Mouse (Mus musculus) heart, embryonic 16.5 days (tissue): ENCODE data around the gene Nkx3-2. TPM values are rescaled to one million over a fixed set of nuclear protein-coding genes. Genes with fewer than 3 reads are reported as not detected.

ENCODE experiments used
- ATAC-seq: fragments of 200-750 bp; cut with Nextera tagmentation; replicated peaks from 2 replicates; pipeline ENCODE4 v1.8.0; 2017; ENCODE audit warnings: moderate number of reproducible peaks; ENCODE audit not compliant: insufficient read depth, low FRiP score; ENCODE audit errors: extremely low read depth
- H3K27ac ChIP-seq: fragments of 300-500 bp; sonication (generic); 2 replicates; pipeline ENCODE4 v1.5.1; 2014; ENCODE audit warnings: mild to moderate bottlenecking, low read length, control low read depth, moderate library complexity
- H3K27me3 ChIP-seq: fragments of 300-500 bp; sonication (generic); 2 replicates; pipeline ENCODE4 v1.6.1; 2014; ENCODE audit warnings: low read length, mixed read lengths; ENCODE audit not compliant: control insufficient read depth, insufficient read depth
- H3K36me3 ChIP-seq: fragments of 300-500 bp; sonication (generic); 2 replicates; pipeline ENCODE4 v1.6.1; 2014; ENCODE audit not compliant: control insufficient read depth, insufficient read depth
- H3K4me1 ChIP-seq: fragments of 300-500 bp; sonication (generic); 2 replicates; pipeline ENCODE4 v1.6.1; 2014; ENCODE audit warnings: low read length, mixed read lengths; ENCODE audit not compliant: control insufficient read depth, insufficient read depth
- H3K4me2 ChIP-seq: fragments of 300-500 bp; sonication (generic); 2 replicates; pipeline ENCODE4 v1.6.1; 2014; ENCODE audit warnings: low read depth, mild to moderate bottlenecking, control low read depth, low read length
- H3K4me3 ChIP-seq: fragments of 300-500 bp; sonication (generic); 2 replicates; pipeline ENCODE4 v1.5.1; 2014; ENCODE audit warnings: mild to moderate bottlenecking, control low read depth, low read length
- H3K9ac ChIP-seq: fragments of 300-500 bp; sonication (generic); 2 replicates; pipeline ENCODE4 v1.6.1; 2014; ENCODE audit warnings: low read length, control low read depth
- H3K9me3 ChIP-seq: fragments of 300-500 bp; sonication (generic); replicated peaks from 2 replicates; pipeline ENCODE4 v1.6.1; 2016; ENCODE audit warnings: low read length; ENCODE audit not compliant: control insufficient read depth
- WGBS: fragments of 180-500 bp; shearing (Covaris S2); extraction: QIAGEN DNeasy Blood & Tissue Kit; methylation state at CpG from one replicate; pipeline ENCODE4 v1.1.7; 2014; 5-methylcytosine and 5-hydroxymethylcytosine counted together
- polyA plus RNA-seq: library from polyadenylated mRNA; unstranded; fragments of >200 nt; fragmentation: Nextera tagmentation; extraction: Ambion mirVana; gene quantifications from 2 replicates; pipeline ENCODE4 v1.2.1, GENCODE M21; 2015

Nkx3-2 gene
- polyA plus RNA-seq, 1 experiment from 2014 or later = not detected

DNA sequence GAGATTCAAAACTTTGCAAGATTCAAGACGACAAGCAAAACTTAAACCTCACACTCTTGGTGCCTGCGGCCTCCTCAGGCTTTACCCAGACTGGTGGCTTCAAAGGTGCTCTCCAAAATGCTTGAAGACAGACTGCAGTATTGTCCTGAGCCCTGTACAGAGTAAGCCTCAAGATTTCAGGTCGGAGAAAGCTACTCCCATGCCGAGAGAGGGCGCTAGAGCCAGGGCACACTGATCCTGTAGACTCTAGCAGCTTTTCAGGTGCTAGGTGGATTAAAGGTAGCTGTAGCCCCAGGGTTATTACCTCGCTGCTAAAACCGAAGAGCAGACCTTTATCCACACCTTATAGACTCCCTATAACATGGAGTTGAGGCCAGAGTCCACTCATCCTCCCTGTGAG lies 20.1 kb downstream of the Nkx3-2 start:
- ATAC-seq = no peak
- Histone ChIP-seq H3K27me3 (peaks cover 47% of the 10 kb centered on the region), H3K9ac (no peak overlapping the region), H3K9me3 (no peaks in the 10 kb centered on the region), H3K27ac (no peak overlapping the region), H3K4me3 (no peak overlapping the region), H3K4me2 (no peak overlapping the region), H3K36me3 (no peaks in the 10 kb centered on the region), H3K4me1 (no peaks in the 10 kb centered on the region)
- 16% methylated on average over 7 of the region's 7 CpGs for WGBS

DNA sequence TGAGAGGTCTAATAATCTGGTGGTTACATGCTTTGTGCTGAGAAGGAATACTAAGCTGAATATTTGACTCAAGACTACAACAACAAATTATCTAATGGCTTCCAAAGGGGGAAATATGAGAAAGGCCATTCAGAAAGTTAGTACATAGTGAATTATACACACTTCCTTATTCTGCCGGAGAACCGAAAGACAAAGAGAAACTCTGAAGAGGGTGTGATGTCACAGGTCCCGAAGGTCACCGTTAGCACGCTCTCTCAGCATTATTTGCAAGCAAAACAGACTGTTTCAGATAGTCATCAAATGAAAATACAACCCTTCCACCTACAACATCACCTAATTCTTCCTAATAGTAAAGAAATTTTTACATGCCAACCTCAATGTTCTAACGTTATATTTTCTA lies 25.5 kb downstream of the Nkx3-2 start:
- H3K27ac ChIP-seq = no peak overlapping the region
- H3K36me3 ChIP-seq = no peaks in the 10 kb centered on the region
- 58% methylated on average over 6 of the region's 6 CpGs for WGBS
- H3K27me3 ChIP-seq = peaks cover 5% of the 10 kb centered on the region
- no peaks in the 10 kb centered on the region for H3K4me1 ChIP-seq
- H3K9ac ChIP-seq = no peak overlapping the region
- H3K4me2 ChIP-seq = no peak overlapping the region
- no peak for ATAC-seq
- no peak overlapping the region for H3K4me3 ChIP-seq
- no peaks in the 10 kb centered on the region for H3K9me3 ChIP-seq

DNA sequence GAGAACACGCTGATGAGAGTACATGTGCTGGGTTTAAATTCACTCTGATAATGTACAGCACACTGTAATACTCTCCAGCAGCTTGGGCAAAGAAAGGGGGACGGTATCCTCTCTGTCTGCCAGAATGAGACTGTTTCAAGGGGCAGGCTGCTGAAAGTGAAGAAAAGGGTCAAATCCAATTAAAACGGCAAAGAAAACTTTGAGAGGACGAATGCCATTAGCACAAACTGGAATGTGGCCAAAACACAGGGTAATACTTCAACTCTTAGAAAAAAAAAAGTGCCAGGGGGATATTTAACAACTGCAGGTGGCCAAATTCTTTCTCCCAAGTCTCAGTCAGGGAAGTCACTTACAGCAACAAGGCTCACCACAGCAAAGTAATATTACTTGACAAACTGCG lies 27.3 kb downstream of the Nkx3-2 start:
- ATAC-seq = no peak
- no peak overlapping the region for H3K9ac ChIP-seq
- 56% methylated on average over 5 of the region's 5 CpGs for WGBS
- no peaks in the 10 kb centered on the region for H3K36me3 ChIP-seq
- no peak overlapping the region for H3K27ac ChIP-seq
- no peaks in the 10 kb centered on the region for H3K9me3 ChIP-seq
- H3K4me3 ChIP-seq = no peak overlapping the region
- no peak overlapping the region for H3K4me2 ChIP-seq
- H3K27me3 ChIP-seq = no peaks in the 10 kb centered on the region
- H3K4me1 ChIP-seq = no peaks in the 10 kb centered on the region

DNA sequence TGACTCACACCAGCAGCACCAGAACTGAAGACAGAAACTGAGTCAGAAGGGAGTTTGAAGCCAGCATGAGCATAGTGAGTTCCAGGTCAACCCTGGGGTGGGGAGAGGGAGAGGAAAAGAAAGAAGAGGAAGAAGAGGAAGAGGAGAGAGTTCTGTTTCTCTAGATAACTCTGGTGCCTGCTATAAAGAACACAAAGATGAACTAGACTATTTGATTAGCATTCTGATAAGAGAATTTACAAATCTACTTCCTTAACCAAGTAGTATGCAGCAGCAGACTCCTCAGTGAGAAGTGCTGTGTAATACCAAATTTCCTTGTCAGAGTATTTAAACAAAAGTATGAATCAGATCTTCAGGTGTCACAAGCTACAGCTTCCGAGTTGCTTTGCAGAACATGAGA lies 37.3 kb downstream of the Nkx3-2 start:
- WGBS = 58% methylated on average over 1 of the region's 1 CpGs
- Histone ChIP-seq H3K4me3 (no peak overlapping the region), H3K4me1 (no peaks in the 10 kb centered on the region), H3K36me3 (no peaks in the 10 kb centered on the region), H3K27me3 (no peaks in the 10 kb centered on the region), H3K27ac (no peak overlapping the region), H3K9ac (no peak overlapping the region), H3K4me2 (no peak overlapping the region), H3K9me3 (no peaks in the 10 kb centered on the region)
- no peak for ATAC-seq

DNA sequence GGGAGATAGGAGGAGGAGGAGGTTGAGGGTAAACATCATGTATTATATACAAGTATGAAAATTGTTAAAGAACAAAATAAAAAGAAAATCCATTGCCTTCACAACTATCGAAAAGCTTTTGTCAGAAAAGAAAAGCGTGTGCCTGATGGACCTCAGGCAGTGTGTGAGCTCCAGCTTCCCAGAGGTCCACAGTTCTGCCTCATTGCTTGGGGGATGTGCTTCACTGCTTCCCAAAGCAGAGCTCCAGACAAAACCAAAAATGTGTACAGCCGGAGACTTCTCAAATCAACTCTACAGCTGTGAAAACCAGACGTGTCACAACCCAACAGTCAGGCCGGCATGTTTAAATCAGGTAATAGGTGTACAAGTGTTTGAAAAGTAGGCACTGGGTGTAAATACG lies 38.7 kb downstream of the Nkx3-2 start:
- 75% methylated on average over 6 of the region's 6 CpGs for WGBS
- no peak overlapping the region for H3K27ac ChIP-seq
- H3K9me3 ChIP-seq = no peaks in the 10 kb centered on the region
- no peaks in the 10 kb centered on the region for H3K36me3 ChIP-seq
- H3K9ac ChIP-seq = no peak overlapping the region
- H3K27me3 ChIP-seq = no peaks in the 10 kb centered on the region
- H3K4me1 ChIP-seq = no peaks in the 10 kb centered on the region
- no peak overlapping the region for H3K4me3 ChIP-seq
- no peak overlapping the region for H3K4me2 ChIP-seq
- no peak for ATAC-seq

Other genes starting within 250 kb of the Nkx3-2 start
- 45.8 and 48.4 TPM in 2 replicates for gene Rab28, start 56.3 kb downstream of the Nkx3-2 start, polyA plus RNA-seq
- gene Bod1l, start 79.8 kb upstream of the Nkx3-2 start, polyA plus RNA-seq = 12.7 and 14.0 TPM in 2 replicates